Mouse (Mus musculus) CH12.LX (cell line): ENCODE measurements around the gene Cmtr2. TPM values are rescaled to one million over a fixed set of nuclear protein-coding genes. Genes with fewer than 3 reads are reported as not detected.
A peak's percentile ranks its signal among the peaks of the same experiment; 100 is the strongest.

Experiments
- DNase-seq: peaks from one replicate; pipeline ENCODE4 v3.0.0-alpha.2; 2013; ENCODE audit errors: extremely low read depth
- H3K27ac ChIP-seq: 2 replicates; pipeline ENCODE4 v1.5.1; 2012; ENCODE audit warnings: low read depth, mild to moderate bottlenecking, control low read depth, moderate library complexity; ENCODE audit not compliant: insufficient read depth
- H3K27me3 ChIP-seq: replicated peaks from 2 replicates; pipeline ENCODE3; 2012; ENCODE audit warnings: inconsistent platforms
- H3K36me3 ChIP-seq, 2 experiments: replicated peaks in 1 of 2; 2 replicates each; pipeline versions ENCODE3 to v1.6.1; 2012; ENCODE audit warnings: inconsistent platforms in 1 of 2, low read length in 1 of 2, mild to moderate bottlenecking in 1 of 2, mixed read lengths in 1 of 2, moderate library complexity in 1 of 2; ENCODE audit not compliant: control insufficient read depth in 1 of 2, insufficient read depth in 1 of 2
- H3K4me1 ChIP-seq, 2 experiments: 2 replicates each; pipeline ENCODE4 v1.6.1; 2012; ENCODE audit warnings: inconsistent platforms in 1 of 2, moderate library complexity in 1 of 2; ENCODE audit not compliant: insufficient read depth in 2 of 2, control insufficient read depth in 1 of 2
- H3K4me2 ChIP-seq: 2 replicates; pipeline ENCODE4 v1.6.1; 2012; ENCODE audit warnings: low read depth, mild to moderate bottlenecking, control low read depth; ENCODE audit not compliant: poor library complexity, insufficient read depth, severe bottlenecking
- H3K4me3 ChIP-seq, 3 experiments: fragments of 150-350 bp in 1 of 3; sonication (generic) in 1 of 3; replicated peaks in 1 of 3; 2 replicates each; pipeline versions ENCODE3 to v1.5.1; 2011 to 2012; ENCODE audit warnings: low read depth in 2 of 3, low read length in 2 of 3, mild to moderate bottlenecking in 2 of 3, moderate library complexity in 2 of 3, control low read depth in 1 of 3, improper control_type of control experiment in 1 of 3, inconsistent platforms in 1 of 3, mixed read lengths in 1 of 3; ENCODE audit not compliant: poor library complexity in 1 of 3
- H3K79me2 ChIP-seq: replicated peaks from 2 replicates; pipeline ENCODE4 v1.6.1; 2012; ENCODE audit warnings: mild to moderate bottlenecking, moderate library complexity; ENCODE audit not compliant: control insufficient read depth, poor library complexity, insufficient read depth, severe bottlenecking; ENCODE audit errors: extremely low read depth
- H3K9ac ChIP-seq: 2 replicates; pipeline ENCODE4 v1.6.1; 2012; ENCODE audit warnings: low read depth, mild to moderate bottlenecking, control low read depth, moderate library complexity; ENCODE audit not compliant: insufficient read depth
- H3K9me3 ChIP-seq: replicated peaks from 2 replicates; pipeline ENCODE3; 2012; ENCODE audit warnings: low read length, inconsistent platforms, mixed read lengths
- BHLHE40 ChIP-seq: IDR thresholded peaks from 2 replicates; pipeline ENCODE4 v1.6.1; 2011; ENCODE audit warnings: mild to moderate bottlenecking, low read depth, low read length, improper control_type of control experiment
- CHD1 ChIP-seq: IDR thresholded peaks from 2 replicates; pipeline ENCODE4 v1.6.1; 2012; ENCODE audit warnings: low read depth, low read length, improper control_type of control experiment, inconsistent platforms
- CHD2 ChIP-seq: IDR thresholded peaks from 2 replicates; pipeline ENCODE4 v1.6.1; 2011; ENCODE audit warnings: low read length, improper control_type of control experiment
- CTCF ChIP-seq, 2 experiments: IDR thresholded peaks in 1 of 2; conservative IDR thresholded peaks in 1 of 2; 2 replicates each; pipeline ENCODE4 v1.5.1; 2011 to 2012; ENCODE audit warnings: low read depth in 2 of 2, low read length in 2 of 2, improper control_type of control experiment in 1 of 2, inconsistent platforms in 1 of 2, mild to moderate bottlenecking in 1 of 2, moderate library complexity in 1 of 2
- ELF1 ChIP-seq: IDR thresholded peaks from 2 replicates; pipeline ENCODE4 v1.6.1; 2014; ENCODE audit warnings: low read depth, mild to moderate bottlenecking, inconsistent platforms, low read length, improper control_type of control experiment
- EP300 ChIP-seq: IDR thresholded peaks from 2 replicates; pipeline ENCODE4 v1.6.1; 2011; ENCODE audit warnings: low read length, improper control_type of control experiment
- GABPA ChIP-seq: IDR thresholded peaks from 2 replicates; pipeline ENCODE4 v1.6.1; 2012; ENCODE audit warnings: low read depth, low read length, improper control_type of control experiment, inconsistent platforms; ENCODE audit not compliant: insufficient replicate concordance
- HCFC1 ChIP-seq: IDR thresholded peaks from 2 replicates; pipeline ENCODE4 v1.6.1; 2012; ENCODE audit warnings: low read depth, mild to moderate bottlenecking, inconsistent platforms, low read length, improper control_type of control experiment
- IRF4 ChIP-seq: IDR thresholded peaks from 2 replicates; pipeline ENCODE4 v1.6.1; 2014; ENCODE audit warnings: low read depth, mild to moderate bottlenecking, inconsistent platforms, low read length, improper control_type of control experiment
- JUND ChIP-seq: conservative IDR thresholded peaks from 2 replicates; pipeline ENCODE4 v1.6.1; 2011; ENCODE audit warnings: low read depth, low read length, improper control_type of control experiment
- KAT2A ChIP-seq: IDR thresholded peaks from 2 replicates; pipeline ENCODE4 v1.6.1; 2012; ENCODE audit warnings: low read length, improper control_type of control experiment, inconsistent platforms; ENCODE audit not compliant: insufficient replicate concordance
- MAFK ChIP-seq: IDR thresholded peaks from 2 replicates; pipeline ENCODE4 v1.6.1; 2011; ENCODE audit warnings: low read length, improper control_type of control experiment; ENCODE audit not compliant: insufficient replicate concordance
- MAX ChIP-seq: IDR thresholded peaks from 2 replicates; pipeline ENCODE4 v1.6.1; 2011; ENCODE audit warnings: low read length, improper control_type of control experiment
- MAZ ChIP-seq: IDR thresholded peaks from 2 replicates; pipeline ENCODE4 v1.6.1; 2012; ENCODE audit warnings: low read depth, mild to moderate bottlenecking, inconsistent platforms, low read length, improper control_type of control experiment, moderate library complexity
- MEF2A ChIP-seq: IDR thresholded peaks from 2 replicates; pipeline ENCODE4 v1.6.1; 2014; ENCODE audit warnings: low read depth, mild to moderate bottlenecking, inconsistent platforms, low read length, improper control_type of control experiment, borderline replicate concordance
- MXI1 ChIP-seq: IDR thresholded peaks from 2 replicates; pipeline ENCODE4 v1.6.1; 2011; ENCODE audit warnings: mild to moderate bottlenecking, low read depth, low read length, improper control_type of control experiment
- MYC ChIP-seq: IDR thresholded peaks from 2 replicates; pipeline ENCODE4 v1.6.1; 2011; ENCODE audit warnings: low read depth, mild to moderate bottlenecking, improper control_type of control experiment, low read length
- NELFE ChIP-seq: IDR thresholded peaks from 2 replicates; pipeline ENCODE4 v1.6.1; 2011; ENCODE audit warnings: low read depth, low read length, improper control_type of control experiment
- NRF1 ChIP-seq: IDR thresholded peaks from 2 replicates; pipeline ENCODE4 v1.6.1; 2014; ENCODE audit warnings: low read depth, mild to moderate bottlenecking, inconsistent platforms, low read length, improper control_type of control experiment, moderate library complexity
- PAX5 ChIP-seq: IDR thresholded peaks from 2 replicates; pipeline ENCODE4 v1.6.1; 2012; ENCODE audit warnings: low read length, inconsistent platforms, mixed read lengths
- POLR2A ChIP-seq: IDR thresholded peaks from 2 replicates; pipeline ENCODE4 v1.6.1; 2011; ENCODE audit warnings: low read depth, mild to moderate bottlenecking, improper control_type of control experiment, low read length
- RCOR1 ChIP-seq: conservative IDR thresholded peaks from 2 replicates; pipeline ENCODE4 v1.6.1; 2012; ENCODE audit warnings: low read depth, mild to moderate bottlenecking, inconsistent platforms, low read length, improper control_type of control experiment
- SIN3A ChIP-seq: IDR thresholded peaks from 2 replicates; pipeline ENCODE4 v1.6.1; 2012; ENCODE audit warnings: low read length, improper control_type of control experiment, inconsistent platforms
- TCF12 ChIP-seq: IDR thresholded peaks from 2 replicates; pipeline ENCODE4 v1.6.1; 2014; ENCODE audit warnings: low read depth, mild to moderate bottlenecking, inconsistent platforms, low read length, improper control_type of control experiment
- UBTF ChIP-seq: IDR thresholded peaks from 2 replicates; pipeline ENCODE4 v1.6.1; 2012; ENCODE audit warnings: low read depth, mild to moderate bottlenecking, inconsistent platforms, low read length, improper control_type of control experiment, moderate library complexity
- USF1 ChIP-seq: IDR thresholded peaks from 2 replicates; pipeline ENCODE4 v1.6.1; 2014; ENCODE audit warnings: low read depth, mild to moderate bottlenecking, inconsistent platforms, low read length, improper control_type of control experiment
- ZC3H11A ChIP-seq: IDR thresholded peaks from 2 replicates; pipeline ENCODE4 v1.6.1; 2012; ENCODE audit warnings: low read depth, mild to moderate bottlenecking, inconsistent platforms, low read length, improper control_type of control experiment
- ZKSCAN1 ChIP-seq: IDR thresholded peaks from 2 replicates; pipeline ENCODE4 v1.6.1; 2012; ENCODE audit warnings: low read depth, inconsistent platforms, low read length, improper control_type of control experiment, borderline replicate concordance
- ZMIZ1 ChIP-seq: IDR thresholded peaks from 2 replicates; pipeline ENCODE4 v1.6.1; 2012; ENCODE audit warnings: low read depth, mild to moderate bottlenecking, inconsistent platforms, low read length, improper control_type of control experiment
- ZNF384 ChIP-seq: IDR thresholded peaks from 2 replicates; pipeline ENCODE4 v1.6.1; 2012; ENCODE audit warnings: low read depth, low read length, improper control_type of control experiment, inconsistent platforms
- dilution Hi-C: fragments of 300-500 bp; cut with MboI; formaldehyde crosslinking; loops from 2 replicates; pipeline ENCODE4 v1.14.3; 2020; ENCODE audit warnings: low sequenced_read_pairs; ENCODE audit not compliant: extremely low pct_unique_long_range_greater_than_20kb, extremely low pct_ligation_motif_present
- in situ Hi-C: fragments of 300-500 bp; cut with MboI; formaldehyde crosslinking; loops from 3 replicates; pipeline ENCODE4 v1.14.3; 2019; ENCODE audit warnings: low sequenced_read_pairs, low pct_ligation_motif_present, low pct_unique_long_range_greater_than_20kb, mixed read lengths
- polyA plus RNA-seq: library from polyadenylated mRNA; unstranded; fragments of >175 nt; gene quantifications from 2 replicates; pipeline ENCODE4 v1.2.1, GENCODE M21; 2012; ENCODE audit warnings: low read depth; ENCODE audit not compliant: insufficient read length
- total RNA-seq, 2 experiments: library from RNA; depleted of rRNA; stranded (reverse); fragments of 300-350 nt in 1 of 2; fragments of >200 nt in 1 of 2; gene quantifications; 2 replicates each; pipeline ENCODE4 v1.2.3; 2012 to 2014

Gene Cmtr2
- total RNA-seq (2012; rRNA removed) = 12.8 and 14.8 TPM in 2 replicates
- 21.9 and 24.2 TPM in 2 replicates for total RNA-seq (2014; rRNA removed)
- polyA plus RNA-seq = 8.7 and 8.8 TPM in 2 replicates

DNA sequence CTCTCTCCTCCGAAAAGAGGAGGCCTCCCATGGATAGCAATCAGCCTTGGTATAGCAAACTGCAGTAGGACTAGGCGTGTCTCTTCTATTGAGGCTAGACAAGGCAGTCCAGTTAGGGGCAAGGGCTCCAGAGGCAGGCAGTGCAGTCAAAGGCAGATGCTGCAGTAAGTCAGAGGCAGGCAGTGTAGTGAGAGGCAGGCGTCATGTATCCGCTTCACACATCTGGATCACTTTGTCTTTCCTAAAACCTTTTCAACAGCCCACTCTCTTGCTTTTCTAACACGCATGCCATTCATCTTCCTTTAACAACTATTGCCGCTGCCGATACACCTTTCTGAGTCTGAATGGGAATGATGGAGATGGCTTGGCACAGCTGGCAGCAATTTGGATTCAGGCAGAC lies at the start of gene Cmtr2:
Gene Cmtr2, plus strand, starts transcription at position 301 of the 400 bp plus-strand sequence.
- H3K79me2 ChIP-seq = peaks cover 24% of the 10 kb centered on the region
- no peak within 1 kb of the TSS for H3K4me2 ChIP-seq
- H3K27ac ChIP-seq = no peak within 1 kb of the TSS
- H3K4me3 ChIP-seq = no peak within 1 kb of the TSS
- H3K27me3 ChIP-seq = no peaks in the 10 kb centered on the region
- dilution Hi-C loops = no loop called here
- no peaks in the 10 kb centered on the region for H3K9me3 ChIP-seq
- peaks cover 3 to 25% of the 10 kb centered on the region in 2 experiments for H3K4me1 ChIP-seq
- in situ Hi-C loops = no loop called here
- H3K36me3 ChIP-seq = peaks cover 0 to 11% of the 10 kb centered on the region in 2 experiments
- H3K9ac ChIP-seq = no peak within 1 kb of the TSS
- TF ChIP-seq USF1 (no peak), UBTF (no peak), CHD2 (no peak), ZC3H11A (no peak), BHLHE40 (no peak), NELFE (no peak), RCOR1 (no peak), CHD1 (no peak), MEF2A (no peak), SIN3A (no peak), PAX5 (no peak), IRF4 (no peak), ZKSCAN1 (no peak), POLR2A (no peak), MAZ (no peak), ZNF384 (no peak), CTCF (conservative IDR thresholded peaks at IDR 0.05 in 1 of 2, IDR thresholded peaks at IDR 0.05 in 1 of 2; ENCODE audit: low read depth in 2 of 2, low read length in 2 of 2) (no peak), MAX (no peak), EP300 (no peak), MXI1 (no peak)
- no peak for DNase-seq

DNA sequence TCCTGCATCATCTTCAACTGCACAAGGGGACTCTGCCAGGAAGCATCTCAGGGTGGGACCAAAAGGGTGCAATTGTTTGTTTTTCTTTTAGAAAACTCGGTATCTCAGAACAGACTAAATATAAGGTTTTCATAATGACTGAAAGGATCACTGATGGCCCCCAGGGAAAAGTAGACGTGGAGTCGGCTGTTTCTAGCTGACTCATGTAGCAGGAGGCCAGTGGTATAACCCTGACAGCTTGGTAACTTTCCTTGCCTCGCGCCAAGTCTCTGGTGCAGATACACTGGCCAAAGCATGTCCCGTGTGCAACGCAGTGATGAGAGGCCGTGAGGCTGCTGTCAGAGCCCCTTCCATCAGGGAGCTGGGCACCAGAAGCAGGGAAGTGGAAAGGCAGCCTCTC lies 49.2 kb upstream of the Cmtr2 start:
- Histone ChIP-seq H3K79me2 (no peaks in the 10 kb centered on the region), H3K4me1 (peaks cover 2 to 22% of the 10 kb centered on the region in 2 experiments), H3K4me3 (no peak overlapping the region), H3K27ac (no peak overlapping the region), H3K9ac (no peak overlapping the region), H3K27me3 (peaks cover 14% of the 10 kb centered on the region), H3K36me3 (no peaks in the 10 kb centered on the region), H3K9me3 (no peaks in the 10 kb centered on the region), H3K4me2 (no peak overlapping the region)
- dilution Hi-C loops = no loop called here
- DNase-seq = peak; percentile 48
- in situ Hi-C loops = no loop called here
- TF ChIP-seq ZMIZ1 = no peak
- no peak for TF ChIP-seq ELF1
- TF ChIP-seq EP300 = 0 out of 2 replicates have a peak, but pooled peaks have one; percentile 29
- TF ChIP-seq ZNF384 = no peak
- TF ChIP-seq POLR2A = no peak
- TF ChIP-seq MYC = no peak
- no peak for TF ChIP-seq NRF1
- no peak for TF ChIP-seq MEF2A
- no peak for TF ChIP-seq SIN3A
- no peak for TF ChIP-seq MAX
- TF ChIP-seq MAZ = no peak
- TF ChIP-seq RCOR1 = no peak
- TF ChIP-seq MAFK = peak; percentile 16; the same call in 1 of the 2 replicates
- TF ChIP-seq CHD1 = no peak
- TF ChIP-seq BHLHE40 = 0 out of 2 replicates have a peak, but pooled peaks have one; percentile 23
- no peak for TF ChIP-seq GABPA
- no peak for TF ChIP-seq CTCF (conservative IDR thresholded peaks at IDR 0.05 in 1 of 2, IDR thresholded peaks at IDR 0.05 in 1 of 2; ENCODE audit: low read depth in 2 of 2, low read length in 2 of 2)
- no peak for TF ChIP-seq MXI1
- no peak for TF ChIP-seq NELFE
- no peak for TF ChIP-seq JUND
- TF ChIP-seq KAT2A = no peak
- no peak for TF ChIP-seq USF1
- no peak for TF ChIP-seq CHD2
- TF ChIP-seq HCFC1 = no peak
- no peak for TF ChIP-seq ZC3H11A
- TF ChIP-seq TCF12 = no peak
